Comparison of ENCODE assay signal across 9 mouse cellular contexts in the genomic region with DNA sequence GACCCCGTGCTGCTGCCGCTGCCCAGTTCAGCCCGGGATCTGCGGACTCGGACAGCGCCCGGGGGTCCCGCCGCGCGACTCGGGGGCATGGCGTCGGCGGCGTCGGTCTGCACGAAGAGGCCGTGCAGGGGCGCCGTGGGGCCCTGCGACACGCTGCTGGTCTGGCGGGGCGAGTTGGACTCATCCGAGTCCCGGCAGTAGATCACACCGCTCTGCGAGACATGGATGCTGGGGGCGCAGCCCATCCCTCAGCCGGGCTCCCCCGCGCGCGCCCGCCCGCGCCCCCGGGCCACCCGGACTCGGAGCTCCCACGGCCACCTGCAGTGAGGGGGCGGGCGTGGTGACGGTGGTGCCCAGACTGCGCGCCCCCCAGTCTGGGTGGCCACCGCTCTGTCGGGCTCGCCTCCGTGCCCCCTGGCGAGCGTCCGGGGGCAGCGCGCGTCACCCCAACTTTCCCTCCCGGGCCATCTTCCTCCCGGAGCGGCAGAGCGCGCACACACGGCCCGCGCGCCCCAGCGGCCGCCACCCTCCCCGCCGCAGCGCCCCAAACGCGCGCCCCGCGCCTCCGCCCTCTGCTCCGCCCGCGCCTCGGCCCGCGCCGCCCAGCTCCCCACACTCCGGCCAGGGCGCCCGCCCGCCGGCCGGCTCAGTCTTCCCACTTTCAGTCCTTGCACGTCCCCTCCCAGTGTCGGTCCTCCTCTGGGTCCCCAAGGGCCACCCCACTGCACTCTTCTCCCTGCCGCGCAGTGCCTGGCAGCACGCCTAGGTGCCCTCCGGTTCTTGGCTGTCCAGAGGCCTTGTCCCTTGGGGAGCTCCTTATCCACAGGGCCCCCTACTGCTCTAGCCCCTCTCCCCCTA. TPM values are rescaled to one million over a fixed set of nuclear protein-coding genes. Genes with fewer than 3 reads are reported as not detected.
DNase-seq lines count a peak whose midpoint lies in the region; ATAC-seq and TF ChIP-seq lines count a peak whose summit lies in the region.
"Had no signal": no experiment of that assay in that cellular context is flagged by ENCODE, and none has a peak within 500 bp of the region (broad histone marks: within the 10 kb centered on the region; RNA-seq: fewer than 3 reads in every experiment).

No protein-coding gene starts in this region.

- no peak for TF ChIP-seq CTCF in Patski (IDR thresholded peaks at IDR 0.05)
- no peak for TF ChIP-seq CTCF in cerebellum, adult 2 months (IDR thresholded peaks at IDR 0.05; ENCODE audit: borderline replicate concordance, insufficient read depth, low read depth, low read length)
- no peak for TF ChIP-seq CTCF in lung, embryonic 14.5 days (IDR thresholded peaks at IDR 0.05; ENCODE audit: low read depth)

- no peaks in the 10 kb centered on the region for H3K9me3 ChIP-seq in hindbrain, embryonic 12.5 days (replicated peaks)
- H3K9me3 ChIP-seq in lung, embryonic 14.5 days (ENCODE audit: low read depth, low read length): no peaks in the 10 kb centered on the region

- peak overlapping the region; percentile 34 for H3K4me3 ChIP-seq in cerebellum, adult 2 months (replicated peaks; ENCODE audit: insufficient read depth, low read depth, low read length)
- H3K4me3 ChIP-seq in hindbrain, embryonic 12.5 days: peak overlapping the region; percentile 78
- peak overlapping the region; percentile 61 for H3K4me3 ChIP-seq in lung, embryonic 14.5 days (ENCODE audit: low read depth, low read length)
- H3K4me3 ChIP-seq: myocyte had no signal

- ATAC-seq in Patski: peak; percentile 31
- peak; percentile 63 for ATAC-seq in frontal cortex, adult (ENCODE audit: low TSS enrichment)
- ATAC-seq in hindbrain, embryonic 12.5 days (ENCODE audit: low FRiP score): peak; percentile 48; the same call in 1 of the 2 replicates
- ATAC-seq in lung, embryonic 14.5 days (ENCODE audit: insufficient read depth): peak; percentile 78
- ATAC-seq in megakaryocyte-erythroid progenitor cell, adult 5-6 weeks (replicated peaks; ENCODE audit: low FRiP score, low TSS enrichment, poor library complexity, severe bottlenecking): no peak

- H3K9ac ChIP-seq in hindbrain, embryonic 12.5 days: peak overlapping the region; percentile 69
- peak overlapping the region; percentile 57 for H3K9ac ChIP-seq in lung, embryonic 14.5 days

- under 1% methylated on average over 71 of the region's 96 CpGs for WGBS in cerebellum, adult 2 months
- WGBS in hindbrain, embryonic 12.5 days: under 1% methylated on average over 69 of the region's 96 CpGs
- WGBS in lung, embryonic 14.5 days: under 1% methylated on average over 88 of the region's 96 CpGs

- no peak overlapping the region; the same call in 1 of the 2 replicates for H3K27ac ChIP-seq in cerebellum, adult 2 months (ENCODE audit: insufficient read depth, low read length)
- H3K27ac ChIP-seq in hindbrain, embryonic 12.5 days: no peak overlapping the region
- H3K27ac ChIP-seq in lung, embryonic 14.5 days (ENCODE audit: low read depth): no peak overlapping the region

- H3K4me1 ChIP-seq in cerebellum, adult 2 months (ENCODE audit: control insufficient read depth, insufficient read depth, low read length): no peaks in the 10 kb centered on the region
- peaks cover 3% of the 10 kb centered on the region for H3K4me1 ChIP-seq in hindbrain, embryonic 12.5 days
- H3K4me1 ChIP-seq in lung, embryonic 14.5 days (ENCODE audit: insufficient read depth): no peaks in the 10 kb centered on the region

- no peak for TF ChIP-seq POLR2A in cerebellum, adult 2 months (IDR thresholded peaks at IDR 0.05; ENCODE audit: borderline replicate concordance, insufficient read depth, low read length)

- DNase-seq in Patski (ENCODE audit: low read depth, low spot score): no peak
- peak; percentile 26 to 34 for DNase-seq in cerebellum, adult 2 months
- DNase-seq in layer of hippocampus, postnatal 14 days (ENCODE audit: low spot score in 2 of 2): peak; percentile 51 to 61
- peak; percentile 47 for DNase-seq in lung, embryonic 14.5 days
- DNase-seq in retina, embryonic 14.5 days (ENCODE audit: low spot score): peak; percentile 61

- CTCF ChIA-PET in Patski (lab: Charles Lee): interaction anchor here (0.9 to 1.5 kb wide), 2 partner anchors 9 to 64 kb away, joined by 4 read pairs; no protein-coding TSS in a partner anchor

- peaks cover 8% of the 10 kb centered on the region for H3K27me3 ChIP-seq in Patski
- H3K27me3 ChIP-seq in cerebellum, adult 2 months (ENCODE audit: control insufficient read depth, insufficient read depth, low read length): peaks cover 1% of the 10 kb centered on the region
- peaks cover 25% of the 10 kb centered on the region for H3K27me3 ChIP-seq in hindbrain, embryonic 12.5 days
- peaks cover 27% of the 10 kb centered on the region for H3K27me3 ChIP-seq in lung, embryonic 14.5 days (ENCODE audit: insufficient read depth, low read length)

- H3K36me3 ChIP-seq in hindbrain, embryonic 12.5 days: no peaks in the 10 kb centered on the region
- H3K36me3 ChIP-seq in lung, embryonic 14.5 days (ENCODE audit: insufficient read depth): no peaks in the 10 kb centered on the region

- H3K4me2 ChIP-seq in hindbrain, embryonic 12.5 days (replicated peaks): peak overlapping the region; percentile 100
- peak overlapping the region; percentile 98 for H3K4me2 ChIP-seq in lung, embryonic 14.5 days

- POLR2A ChIA-PET in Patski (lab: Charles Lee): no interaction called here

- in situ Hi-C loops in Patski (cut with MboI; ENCODE audit: low pct_unique_long_range_greater_than_20kb): no loop called here

RNA-seq across cellular contexts. Expression of gene Pde8b, which starts 27.3 kb away (rescaled TPM):
- polyA plus RNA-seq in Patski (2021): 1.2 TPM
- 19.9 and 24.2 TPM in 2 replicates for polyA plus RNA-seq in cerebellum, adult 2 months (2012; rRNA removed)
- 3.4 and 5.3 TPM in 2 replicates for polyA plus RNA-seq in hindbrain, embryonic 12.5 days (2016; fragmentation: Nextera tagmentation; extraction: Ambion mirVana)
- total RNA-seq in layer of hippocampus, postnatal 14 days (2021): 10 to 100 TPM; 64.7 to 69.2 TPM
- polyA plus RNA-seq in lung, embryonic 14.5 days (2014; fragmentation: Nextera tagmentation; extraction: Ambion mirVana): 3.4 and 4.3 TPM in 2 replicates
- total RNA-seq in megakaryocyte-erythroid progenitor cell, adult 5-6 weeks (2014; fragmentation: Nextera tagmentation): 0.42 TPM in 1 of 2 replicates, not detected in the other
- total RNA-seq in megakaryocyte-erythroid progenitor cell, adult 5-6 weeks (2017): not detected in 2 replicates
